Mouse (Mus musculus) kidney, postnatal 0 days (tissue): ENCODE results near the gene Plk5. TPM values are rescaled to one million over a fixed set of nuclear protein-coding genes. Genes with fewer than 3 reads are reported as not detected.
"Not testable (repeated sequence)": the region's sequence is repeated elsewhere in the genome, so short reads cannot be mapped to it uniquely, and the experiment has no call there.

Source experiments
- ATAC-seq: fragments of 200-750 bp; cut with Nextera tagmentation; replicated peaks from 2 replicates; pipeline ENCODE4 v1.8.0; 2017; ENCODE audit warnings: low read depth, moderate number of reproducible peaks, moderate TSS enrichment, moderate library complexity; ENCODE audit not compliant: low FRiP score
- DNase-seq: peaks from one replicate; pipeline ENCODE4 v3.0.0-alpha.2; 2016; ENCODE audit warnings: low spot score
- H3K27ac ChIP-seq: fragments of 300-500 bp; sonication (generic); 2 replicates; pipeline ENCODE4 v1.5.1; 2014; ENCODE audit warnings: mild to moderate bottlenecking
- H3K27me3 ChIP-seq: fragments of 300-500 bp; sonication (generic); 2 replicates; pipeline ENCODE4 v1.6.1; 2014; ENCODE audit warnings: low read length, mixed read lengths; ENCODE audit not compliant: insufficient read depth
- H3K36me3 ChIP-seq: fragments of 300-500 bp; sonication (generic); 2 replicates; pipeline ENCODE4 v1.6.1; 2014; ENCODE audit warnings: low read length, mixed read lengths; ENCODE audit not compliant: insufficient read depth
- H3K4me1 ChIP-seq: fragments of 300-500 bp; sonication (generic); replicated peaks from 2 replicates; pipeline ENCODE4 v1.6.1; 2014; ENCODE audit warnings: antibody characterized with exemption, low read length, mixed read lengths; ENCODE audit not compliant: insufficient read depth
- H3K4me2 ChIP-seq: fragments of 300-500 bp; sonication (generic); 2 replicates; pipeline ENCODE4 v1.6.1; 2014; ENCODE audit warnings: mild to moderate bottlenecking, low read length, moderate library complexity, mixed read lengths
- H3K4me3 ChIP-seq: fragments of 300-500 bp; sonication (generic); replicated peaks from 2 replicates; pipeline ENCODE4 v1.5.1; 2014; ENCODE audit warnings: low read depth, low read length
- H3K9ac ChIP-seq: fragments of 300-500 bp; sonication (generic); 2 replicates; pipeline ENCODE4 v1.6.1; 2014; ENCODE audit warnings: low read depth, low read length
- H3K9me3 ChIP-seq: fragments of 300-500 bp; sonication (generic); replicated peaks from 2 replicates; pipeline ENCODE4 v1.6.1; 2016; ENCODE audit warnings: low read length, inconsistent platforms, mixed read lengths
- CTCF ChIP-seq: IDR thresholded peaks from 2 replicates; pipeline ENCODE4 v1.5.1; 2016; ENCODE audit warnings: antibody characterized with exemption, low read depth, mild to moderate bottlenecking, moderate library complexity
- WGBS: fragments of 180-500 bp; shearing (Covaris S2); extraction: QIAGEN DNeasy Blood & Tissue Kit; methylation state at CpG from one replicate; pipeline ENCODE4 v1.1.7; 2014; 5-methylcytosine and 5-hydroxymethylcytosine counted together
- polyA plus RNA-seq: library from polyadenylated mRNA; unstranded; fragments of >200 nt; fragmentation: Nextera tagmentation; extraction: Ambion mirVana; gene quantifications from 2 replicates; pipeline ENCODE4 v1.2.1, GENCODE M21; 2015

Gene Plk5
- polyA plus RNA-seq, 1 experiment from 2014 or later, result 0.51 TPM

DNA sequence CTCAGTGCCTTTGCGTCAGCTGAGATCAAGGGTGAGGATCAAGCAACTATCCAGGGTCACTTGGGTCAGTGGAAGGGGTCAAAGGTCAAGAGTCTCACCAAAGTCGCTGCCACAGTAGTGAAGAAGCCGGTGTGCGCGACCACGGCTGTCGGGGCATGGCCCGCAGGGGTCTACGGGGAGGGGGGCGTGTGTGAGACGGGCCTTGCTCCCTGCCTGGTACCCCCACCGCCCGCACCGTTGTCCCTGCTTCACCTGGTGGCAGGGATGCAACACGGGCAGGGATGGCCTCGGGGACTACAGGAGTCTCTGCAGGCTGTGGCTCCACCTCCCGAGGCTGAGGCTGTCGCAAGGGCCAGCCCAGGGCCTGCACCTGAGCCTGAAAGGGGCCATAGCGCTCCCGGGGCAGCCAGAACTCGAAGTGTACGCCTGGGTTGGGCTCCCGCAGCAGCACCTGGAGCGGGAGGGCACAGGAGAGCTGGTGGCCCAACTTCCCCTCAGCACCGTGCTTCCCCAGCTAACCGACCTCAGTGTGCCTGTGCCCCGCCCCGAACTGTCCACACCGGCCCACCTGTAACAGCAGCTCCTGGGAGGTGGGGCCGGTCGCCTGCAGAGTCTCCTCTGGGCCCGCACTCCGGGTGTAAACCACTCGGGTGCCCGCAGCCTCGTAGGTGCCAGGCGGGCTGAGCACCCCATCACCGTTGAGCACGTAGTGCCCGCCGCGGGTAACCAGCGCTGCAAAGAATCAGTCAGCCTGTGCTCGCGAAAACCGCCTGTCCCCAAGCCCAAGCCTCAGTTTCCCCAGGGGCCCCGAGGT, 14.6 kb upstream of the Plk5 start:
- 3% methylated on average over 47 of the region's 47 CpGs for WGBS

DNA sequence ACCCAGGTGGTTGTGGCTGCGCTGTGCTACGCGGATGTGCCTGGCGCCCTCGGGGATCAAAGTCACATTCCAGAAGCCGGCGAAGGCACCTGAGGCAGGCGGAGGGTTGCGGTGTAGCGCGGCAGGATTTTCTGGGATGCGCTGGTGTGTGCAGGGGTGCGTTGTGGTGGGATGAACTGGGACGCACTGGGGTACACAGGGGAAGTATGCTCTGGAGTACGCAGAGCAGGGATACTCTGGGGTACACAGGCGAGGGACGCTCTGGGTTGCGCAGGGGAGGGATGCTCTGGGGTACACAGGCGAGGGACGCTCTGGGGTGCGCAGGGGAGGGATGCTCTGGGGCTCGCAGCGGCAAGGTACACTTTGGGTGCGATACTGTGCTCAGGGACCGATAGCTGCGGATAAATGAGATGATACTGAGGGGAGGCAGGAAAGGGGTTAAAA, 13.9 kb upstream of the Plk5 start:
- H3K9ac ChIP-seq, result no peak overlapping the region
- no peak overlapping the region for H3K27ac ChIP-seq
- 6% methylated on average over 26 of the region's 26 CpGs for WGBS
- H3K4me3 ChIP-seq, result peak overlapping the region; percentile 21; the same call in 1 of the 2 replicates
- DNase-seq, result no peak
- no peaks in the 10 kb centered on the region for H3K36me3 ChIP-seq
- no peak for TF ChIP-seq CTCF
- peaks cover 21% of the 10 kb centered on the region for H3K4me1 ChIP-seq
- H3K27me3 ChIP-seq, result peaks cover 34% of the 10 kb centered on the region
- peak; percentile 8 for ATAC-seq
- H3K9me3 ChIP-seq, result no peaks in the 10 kb centered on the region
- peak overlapping the region; percentile 49 for H3K4me2 ChIP-seq

More for the DNA sequence above, 14.6 kb upstream of the Plk5 start:
- Histone ChIP-seq H3K4me3 (peak overlapping the region; percentile 21; the same call in 1 of the 2 replicates), H3K27ac (no peak overlapping the region), H3K4me2 (peak overlapping the region; percentile 49), H3K9ac (no peak overlapping the region), H3K9me3 (no peaks in the 10 kb centered on the region), H3K4me1 (peaks cover 21% of the 10 kb centered on the region), H3K36me3 (no peaks in the 10 kb centered on the region), H3K27me3 (peaks cover 32% of the 10 kb centered on the region)
- no peak for TF ChIP-seq CTCF
- no peak for ATAC-seq
- DNase-seq, result no peak

GRCm38 (mm10) chr10:80342749-80343424, 13.4 kb upstream of the Plk5 start:
- Histone ChIP-seq H3K4me2 (peak overlapping the region; percentile 49), H3K27me3 (peaks cover 38% of the 10 kb centered on the region), H3K36me3 (no peaks in the 10 kb centered on the region), H3K4me3 (peak overlapping the region; percentile 21; the same call in 1 of the 2 replicates), H3K9me3 (no peaks in the 10 kb centered on the region), H3K4me1 (peaks cover 24% of the 10 kb centered on the region), H3K9ac (no peak overlapping the region), H3K27ac (no peak overlapping the region)
- WGBS, result under 1% methylated on average over 32 of the region's 33 CpGs
- TF ChIP-seq CTCF, result no peak
- DNase-seq (peak; percentile 94), ATAC-seq (peak; percentile 53)

- 35% methylated on average over 13 of the region's 13 CpGs for WGBS
- no peak for DNase-seq
- peak overlapping the region; percentile 49 for H3K4me2 ChIP-seq
- peaks cover 28% of the 10 kb centered on the region for H3K4me1 ChIP-seq
- H3K27ac ChIP-seq, result no peak overlapping the region
- H3K9ac ChIP-seq, result no peak overlapping the region
- 0 out of 2 replicates have a peak overlapping the region, but pooled peaks have one; percentile 21 for H3K4me3 ChIP-seq
- no peak for TF ChIP-seq CTCF
- no peaks in the 10 kb centered on the region for H3K36me3 ChIP-seq
- peak; percentile 1; the same call in 1 of the 2 replicates for ATAC-seq
- H3K9me3 ChIP-seq, result no peaks in the 10 kb centered on the region
- H3K27me3 ChIP-seq, result peaks cover 44% of the 10 kb centered on the region
These were observed 12.8 kb upstream of the Plk5 start for GRCm38 (mm10) chr10:80343425-80343895.

GRCm38 (mm10) chr10:80344131-80344661, 12.1 kb upstream of the Plk5 start:
- no peak for TF ChIP-seq CTCF
- Histone ChIP-seq H3K9me3 (no peaks in the 10 kb centered on the region), H3K27me3 (peaks cover 51% of the 10 kb centered on the region), H3K4me1 (peaks cover 28% of the 10 kb centered on the region), H3K4me3 (no peak overlapping the region), H3K27ac (no peak overlapping the region), H3K9ac (no peak overlapping the region), H3K36me3 (no peaks in the 10 kb centered on the region), H3K4me2 (no peak overlapping the region)
- no peak for ATAC-seq
- WGBS, result 50% methylated on average over 9 of the region's 9 CpGs
- DNase-seq, result no peak

DNA sequence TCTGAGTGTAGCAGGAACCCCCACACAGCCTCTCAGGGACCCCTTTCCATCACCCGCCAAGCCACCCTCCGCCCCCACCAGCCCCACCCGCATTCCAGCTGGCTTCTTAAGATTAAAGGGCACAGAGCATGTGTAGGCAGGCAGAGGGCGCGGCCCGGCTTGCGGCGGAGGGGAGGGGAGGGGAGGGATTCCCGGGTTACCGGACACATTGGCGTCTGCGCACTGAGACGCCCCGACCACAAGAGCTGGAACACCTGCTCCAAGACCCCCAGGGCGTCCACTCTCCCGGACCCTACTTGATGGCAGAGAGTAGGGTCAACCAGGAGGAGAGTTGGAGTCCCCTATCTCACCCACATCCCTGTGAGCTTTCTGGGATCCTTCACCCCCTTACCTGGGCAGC, 11.1 kb upstream of the Plk5 start:
- Histone ChIP-seq H3K36me3 (no peaks in the 10 kb centered on the region), H3K4me1 (peaks cover 28% of the 10 kb centered on the region), H3K27me3 (peaks cover 50% of the 10 kb centered on the region), H3K27ac (no peak overlapping the region), H3K9me3 (no peaks in the 10 kb centered on the region), H3K9ac (no peak overlapping the region), H3K4me2 (peak overlapping the region; percentile 8; the same call in 1 of the 2 replicates), H3K4me3 (no peak overlapping the region)
- TF ChIP-seq CTCF, result no peak
- no peak for ATAC-seq
- WGBS, result 2% methylated on average over 16 of the region's 16 CpGs
- no peak for DNase-seq

- 80% methylated on average over 5 of the region's 6 CpGs for WGBS
- peaks cover 42% of the 10 kb centered on the region for H3K27me3 ChIP-seq
- ATAC-seq, H3K27ac ChIP-seq, DNase-seq, H3K4me2 ChIP-seq, H3K9ac ChIP-seq, H3K9me3 ChIP-seq, H3K4me3 ChIP-seq, H3K36me3 ChIP-seq: not testable (repeated sequence)
- peaks cover 28% of the 10 kb centered on the region for H3K4me1 ChIP-seq
These were observed 10.3 kb upstream of the Plk5 start for GRCm38 (mm10) chr10:80345929-80346328.
